Comparison of ENCODE assay signal across 8 mouse cellular contexts in genomic region chr11:102602816-102603495, GRCm38 (mm10). TPM values are rescaled to one million over a fixed set of nuclear protein-coding genes. Genes with fewer than 3 reads are reported as not detected.
DNase-seq lines count a peak whose midpoint lies in the region; ATAC-seq and TF ChIP-seq lines count a peak whose summit lies in the region.

No protein-coding gene starts in this region.

- ATAC-seq in forebrain, embryonic 11.5 days (replicated peaks; ENCODE audit: low FRiP score), result peak; percentile 1; the same call in 1 of the 2 replicates
- no peak for ATAC-seq in hindbrain, postnatal 0 days
- no peak for ATAC-seq in midbrain, postnatal 0 days (ENCODE audit: low FRiP score)
- ATAC-seq in megakaryocyte progenitor cell, adult 5-6 weeks (replicated peaks; ENCODE audit: poor library complexity), result no peak

- H3K4me2 ChIP-seq in forebrain, embryonic 11.5 days (ENCODE audit: low read depth, low read length, severe bottlenecking), result peak overlapping the region; percentile 63
- H3K4me2 ChIP-seq in hindbrain, postnatal 0 days (ENCODE audit: low read depth, low read length), result peak overlapping the region; percentile 77
- H3K4me2 ChIP-seq in midbrain, postnatal 0 days (ENCODE audit: low read depth, low read length, poor library complexity, severe bottlenecking), result peak overlapping the region; percentile 60

- peak overlapping the region; percentile 63 for H3K9ac ChIP-seq in forebrain, embryonic 11.5 days (ENCODE audit: low read length)
- peak overlapping the region; percentile 39 for H3K9ac ChIP-seq in hindbrain, postnatal 0 days (replicated peaks; ENCODE audit: low read length)
- H3K9ac ChIP-seq in midbrain, postnatal 0 days (replicated peaks; ENCODE audit: low read length, poor library complexity, severe bottlenecking), result peak overlapping the region; percentile 29; the same call in 1 of the 2 replicates

- TF ChIP-seq POLR2A in lung, adult 2 months (IDR thresholded peaks at IDR 0.05; ENCODE audit: borderline replicate concordance, extremely low read depth, low read depth, low read length), result no peak

- peak; percentile 14 for DNase-seq in lung, adult 2 months
- no peak for DNase-seq in lung, postnatal 14 days
- DNase-seq in forebrain, embryonic 11.5 days (ENCODE audit: low spot score), result peak; percentile 62
- DNase-seq in hindbrain, postnatal 0 days (ENCODE audit: low spot score), result peak; percentile 52
- peak; percentile 22 for DNase-seq in midbrain, postnatal 0 days (ENCODE audit: low spot score)
- no peak for DNase-seq in spleen, postnatal 14 days (ENCODE audit: low spot score in 2 of 2)
- DNase-seq in layer of hippocampus, adult 8-10 months (ENCODE audit: low spot score in 2 of 2), result no peak

- no peaks in the 10 kb centered on the region for H3K36me3 ChIP-seq in forebrain, embryonic 11.5 days (ENCODE audit: control insufficient read depth, insufficient read depth, low read length)
- no peaks in the 10 kb centered on the region for H3K36me3 ChIP-seq in hindbrain, postnatal 0 days (ENCODE audit: insufficient read depth, low read length)
- H3K36me3 ChIP-seq in midbrain, postnatal 0 days (ENCODE audit: insufficient read depth, low read length), result no peaks in the 10 kb centered on the region

- H3K27ac ChIP-seq in forebrain, embryonic 11.5 days (ENCODE audit: low read depth, low read length), result peak overlapping the region; percentile 100
- H3K27ac ChIP-seq in hindbrain, postnatal 0 days, result peak overlapping the region; percentile 82
- peak overlapping the region; percentile 57; the same call in 1 of the 2 replicates for H3K27ac ChIP-seq in midbrain, postnatal 0 days (ENCODE audit: low read depth, low read length)

- no peak for TF ChIP-seq CTCF in lung, adult 2 months (IDR thresholded peaks at IDR 0.05; ENCODE audit: insufficient read depth, low read length)
- TF ChIP-seq CTCF in hindbrain, postnatal 0 days (IDR thresholded peaks at IDR 0.05; ENCODE audit: low read depth), result no peak
- no peak for TF ChIP-seq CTCF in midbrain, postnatal 0 days (IDR thresholded peaks at IDR 0.05)

- H3K27me3 ChIP-seq in forebrain, embryonic 11.5 days (ENCODE audit: control insufficient read depth, insufficient read depth, low read length), result no peaks in the 10 kb centered on the region
- no peaks in the 10 kb centered on the region for H3K27me3 ChIP-seq in hindbrain, postnatal 0 days (ENCODE audit: insufficient read depth, low read length)
- peaks cover 14% of the 10 kb centered on the region; the same call in 1 of the 2 replicates for H3K27me3 ChIP-seq in midbrain, postnatal 0 days (ENCODE audit: insufficient read depth, low read length)

- 9% methylated on average over 13 of the region's 13 CpGs for WGBS in lung, adult 2 months
- WGBS in forebrain, embryonic 11.5 days, result 1% methylated on average over 13 of the region's 13 CpGs
- 1% methylated on average over 13 of the region's 13 CpGs for whole genome bisulfite sequencing in hindbrain, postnatal 0 days
- WGBS in midbrain, postnatal 0 days, result 2% methylated on average over 13 of the region's 13 CpGs

- H3K4me1 ChIP-seq in lung, adult 2 months (ENCODE audit: control insufficient read depth, insufficient read depth, low read length), result 0 out of 2 replicates have a peak, but pooled peaks cover 4% of the 10 kb centered on the region
- H3K4me1 ChIP-seq in forebrain, embryonic 11.5 days (replicated peaks; ENCODE audit: control insufficient read depth, insufficient read depth, low read length), result peaks cover 4% of the 10 kb centered on the region; the same call in 1 of the 2 replicates
- H3K4me1 ChIP-seq in hindbrain, postnatal 0 days (ENCODE audit: insufficient read depth, low read length), result peaks cover 3% of the 10 kb centered on the region; the same call in 1 of the 2 replicates
- no peaks in the 10 kb centered on the region for H3K4me1 ChIP-seq in midbrain, postnatal 0 days (ENCODE audit: insufficient read depth, low read length)

- H3K9me3 ChIP-seq in forebrain, embryonic 11.5 days (ENCODE audit: control insufficient read depth, low read length), result no peaks in the 10 kb centered on the region
- no peaks in the 10 kb centered on the region for H3K9me3 ChIP-seq in hindbrain, postnatal 0 days (ENCODE audit: low read length)
- H3K9me3 ChIP-seq in midbrain, postnatal 0 days (ENCODE audit: low read length), result no peaks in the 10 kb centered on the region

- peak overlapping the region; percentile 54 for H3K4me3 ChIP-seq in lung, adult 2 months (replicated peaks; ENCODE audit: extremely low read depth, low read depth, low read length)
- H3K4me3 ChIP-seq in forebrain, embryonic 11.5 days (ENCODE audit: low read depth, low read length), result peak overlapping the region; percentile 78
- H3K4me3 ChIP-seq in hindbrain, postnatal 0 days (ENCODE audit: low read length), result peak overlapping the region; percentile 78
- H3K4me3 ChIP-seq in midbrain, postnatal 0 days (ENCODE audit: low read depth, low read length), result peak overlapping the region; percentile 62

RNA-seq across cellular contexts. Expression of gene Fzd2, which starts 1.2 kb away (rescaled TPM):
- 45.5 and 50.9 TPM in 2 replicates for polyA plus RNA-seq in lung, adult 2 months (2012; rRNA removed)
- 45.2 and 46.3 TPM in 2 replicates for polyA plus RNA-seq in forebrain, embryonic 11.5 days (2014; fragmentation: Nextera tagmentation; extraction: Ambion mirVana)
- 31.7 and 34.5 TPM in 2 replicates for total RNA-seq in hindbrain, postnatal 0 days (2014; rRNA removed)
- polyA plus RNA-seq in hindbrain, postnatal 0 days (2015; fragmentation: Nextera tagmentation; extraction: Ambion mirVana), result 6.0 and 6.5 TPM in 2 replicates
- 16.8 and 17.3 TPM in 2 replicates for total RNA-seq in midbrain, postnatal 0 days (2014; rRNA removed)
- 3.9 and 4.5 TPM in 2 replicates for polyA plus RNA-seq in midbrain, postnatal 0 days (2015; fragmentation: Nextera tagmentation; extraction: Ambion mirVana)
- not detected in 2 replicates for total RNA-seq in megakaryocyte progenitor cell, adult 5-6 weeks (2015)
- not detected in 2 replicates for total RNA-seq in megakaryocyte progenitor cell, adult 5-6 weeks (2017)
- 1 to 10 TPM; 5.9 to 7.3 (median 6.1) TPM for total RNA-seq in layer of hippocampus, adult 8-10 months (2022)

RNA-seq across cellular contexts. Expression of gene Gm11627, which starts 23.7 kb away (rescaled TPM):
- polyA plus RNA-seq in lung, adult 2 months (2012; rRNA removed), result 2.4 and 2.5 TPM in 2 replicates
- polyA plus RNA-seq in forebrain, embryonic 11.5 days (2014; fragmentation: Nextera tagmentation; extraction: Ambion mirVana), result 12.7 and 13.8 TPM in 2 replicates
- total RNA-seq in hindbrain, postnatal 0 days (2014; rRNA removed), result 2.0 TPM in 1 of 2 replicates, not detected in the other
- 5.2 TPM in 2 replicates for polyA plus RNA-seq in hindbrain, postnatal 0 days (2015; fragmentation: Nextera tagmentation; extraction: Ambion mirVana)
- 1.1 and 3.5 TPM in 2 replicates for total RNA-seq in midbrain, postnatal 0 days (2014; rRNA removed)
- 4.6 and 5.8 TPM in 2 replicates for polyA plus RNA-seq in midbrain, postnatal 0 days (2015; fragmentation: Nextera tagmentation; extraction: Ambion mirVana)
- not detected in 2 replicates for total RNA-seq in megakaryocyte progenitor cell, adult 5-6 weeks (2015)
- not detected in 2 replicates for total RNA-seq in megakaryocyte progenitor cell, adult 5-6 weeks (2017)
- 1 to 10 TPM in 3 of 4 experiments, under 1 TPM in 1; 0.93 to 2.8 (median 1.6) TPM for total RNA-seq in layer of hippocampus, adult 8-10 months (2022)

RNA-seq across cellular contexts. Expression of gene Gpatch8, which starts 46.8 kb away (rescaled TPM):
- polyA plus RNA-seq in lung, adult 2 months (2012; rRNA removed), result 15.0 and 17.3 TPM in 2 replicates
- polyA plus RNA-seq in forebrain, embryonic 11.5 days (2014; fragmentation: Nextera tagmentation; extraction: Ambion mirVana), result 52.4 and 54.5 TPM in 2 replicates
- total RNA-seq in hindbrain, postnatal 0 days (2014; rRNA removed), result 21.0 and 21.3 TPM in 2 replicates
- polyA plus RNA-seq in hindbrain, postnatal 0 days (2015; fragmentation: Nextera tagmentation; extraction: Ambion mirVana), result 48.9 and 50.6 TPM in 2 replicates
- 24.8 and 33.4 TPM in 2 replicates for total RNA-seq in midbrain, postnatal 0 days (2014; rRNA removed)
- 35.8 and 53.3 TPM in 2 replicates for polyA plus RNA-seq in midbrain, postnatal 0 days (2015; fragmentation: Nextera tagmentation; extraction: Ambion mirVana)
- total RNA-seq in megakaryocyte progenitor cell, adult 5-6 weeks (2015), result 18.1 and 24.4 TPM in 2 replicates
- 17.4 and 23.5 TPM in 2 replicates for total RNA-seq in megakaryocyte progenitor cell, adult 5-6 weeks (2017)
- total RNA-seq in layer of hippocampus, adult 8-10 months (2022), result 10 to 100 TPM; 49.2 to 66.6 (median 52.9) TPM

Comparison
In these comparisons a context has a peak if more than half of its experiments do, and no peak if none do; other contexts are left out.
1. DNase-seq: peak in lung, adult 2 months (single experiment), forebrain, embryonic 11.5 days (single experiment), hindbrain, postnatal 0 days (single experiment) and midbrain, postnatal 0 days (single experiment); none in lung, postnatal 14 days (single experiment), spleen, postnatal 14 days (0 of 2) and layer of hippocampus, adult 8-10 months (0 of 2).
2. RNA of gene Fzd2, which starts 1.2 kb away (total RNA-seq): 31.7 to 34.5 TPM in hindbrain, postnatal 0 days, 16.8 to 17.3 TPM in midbrain, postnatal 0 days and 5.9 to 7.3 TPM in layer of hippocampus, adult 8-10 months; not detected in megakaryocyte progenitor cell, adult 5-6 weeks; every median in the first group is over 4 times any median in the second.
3. Peak in every context shown above with its lines, with median percentiles within 50 percentile points of each other: H3K4me3 ChIP-seq, H3K27ac ChIP-seq, H3K4me2 ChIP-seq and H3K9ac ChIP-seq.